7 mouse cellular contexts compared by ENCODE assay signal in genomic region chr1:150391931-150392637, GRCm38 (mm10). TPM values are rescaled to one million over a fixed set of nuclear protein-coding genes. Genes with fewer than 3 reads are reported as not detected.
DNase-seq lines count a peak whose midpoint lies in the region; ATAC-seq and TF ChIP-seq lines count a peak whose summit lies in the region.

No protein-coding gene starts in this region.

- ATAC-seq in lung, embryonic 15.5 days (ENCODE audit: borderline replicate concordance, extremely low read depth, low FRiP score, low TSS enrichment), result peak; percentile 2; the same call in 1 of the 2 replicates
- peak; percentile 2; the same call in 1 of the 2 replicates for ATAC-seq in embryonic facial prominence, embryonic 14.5 days (ENCODE audit: low read depth)
- ATAC-seq in hindbrain, postnatal 0 days, result peak; percentile 33
- ATAC-seq in midbrain, embryonic 16.5 days, result peak; percentile 52

- H3K4me3 ChIP-seq in lung, embryonic 15.5 days, result peak overlapping the region; percentile 71
- H3K4me3 ChIP-seq in embryonic facial prominence, embryonic 14.5 days (ENCODE audit: low read depth, low read length), result peak overlapping the region; percentile 83
- peak overlapping the region; percentile 91 for H3K4me3 ChIP-seq in hindbrain, postnatal 0 days (ENCODE audit: low read length)
- H3K4me3 ChIP-seq in midbrain, embryonic 16.5 days (ENCODE audit: low read depth, low read length), result peak overlapping the region; percentile 82

- peaks cover 33% of the 10 kb centered on the region for H3K36me3 ChIP-seq in lung, embryonic 15.5 days
- H3K36me3 ChIP-seq in embryonic facial prominence, embryonic 14.5 days (ENCODE audit: control insufficient read depth, insufficient read depth, low read length), result peaks cover 48% of the 10 kb centered on the region
- H3K36me3 ChIP-seq in hindbrain, postnatal 0 days (ENCODE audit: insufficient read depth, low read length), result peaks cover 18% of the 10 kb centered on the region
- peaks cover 14% of the 10 kb centered on the region for H3K36me3 ChIP-seq in midbrain, embryonic 16.5 days (ENCODE audit: control insufficient read depth, insufficient read depth, low read length)

- TF ChIP-seq CTCF in hindbrain, postnatal 0 days (IDR thresholded peaks at IDR 0.05; ENCODE audit: low read depth), result no peak

- H3K9me3 ChIP-seq in lung, embryonic 15.5 days, result no peaks in the 10 kb centered on the region
- H3K9me3 ChIP-seq in embryonic facial prominence, embryonic 14.5 days (ENCODE audit: control insufficient read depth, low read length), result no peaks in the 10 kb centered on the region
- H3K9me3 ChIP-seq in hindbrain, postnatal 0 days (ENCODE audit: low read length), result no peaks in the 10 kb centered on the region
- H3K9me3 ChIP-seq in midbrain, embryonic 16.5 days (replicated peaks; ENCODE audit: control insufficient read depth, low read length, poor library complexity, severe bottlenecking), result no peaks in the 10 kb centered on the region

- WGBS in lung, embryonic 15.5 days, result 18% methylated on average over 11 of the region's 11 CpGs
- WGBS in embryonic facial prominence, embryonic 14.5 days, result 25% methylated on average over 11 of the region's 11 CpGs
- 23% methylated on average over 11 of the region's 11 CpGs for WGBS in hindbrain, postnatal 0 days
- WGBS in midbrain, embryonic 16.5 days, result 25% methylated on average over 11 of the region's 11 CpGs

- peak overlapping the region; percentile 68 for H3K9ac ChIP-seq in lung, embryonic 15.5 days
- peak overlapping the region; percentile 83 for H3K9ac ChIP-seq in embryonic facial prominence, embryonic 14.5 days (ENCODE audit: low read depth, low read length)
- H3K9ac ChIP-seq in hindbrain, postnatal 0 days (replicated peaks; ENCODE audit: low read length), result peak overlapping the region; percentile 76
- peak overlapping the region; percentile 87 for H3K9ac ChIP-seq in midbrain, embryonic 16.5 days (ENCODE audit: low read depth, low read length)

- no peaks in the 10 kb centered on the region for H3K27me3 ChIP-seq in lung, embryonic 15.5 days
- no peaks in the 10 kb centered on the region for H3K27me3 ChIP-seq in embryonic facial prominence, embryonic 14.5 days (replicated peaks; ENCODE audit: control insufficient read depth, insufficient read depth, low read length)
- H3K27me3 ChIP-seq in hindbrain, postnatal 0 days (ENCODE audit: insufficient read depth, low read length), result no peaks in the 10 kb centered on the region
- no peaks in the 10 kb centered on the region for H3K27me3 ChIP-seq in midbrain, embryonic 16.5 days (ENCODE audit: control insufficient read depth, insufficient read depth, low read depth, low read length)

- no peak for DNase-seq in lung, postnatal 10 days
- no peak for DNase-seq in embryonic facial prominence, embryonic 14.5 days (ENCODE audit: low spot score)
- DNase-seq in hindbrain, postnatal 0 days (ENCODE audit: low spot score), result no peak
- no peak for DNase-seq in spleen, adult 18-20 months
- DNase-seq in thymus, postnatal 14 days, result no peak

- H3K27ac ChIP-seq in lung, embryonic 15.5 days, result peak overlapping the region; percentile 88
- H3K27ac ChIP-seq in embryonic facial prominence, embryonic 14.5 days (replicated peaks; ENCODE audit: low read depth, low read length), result peak overlapping the region; percentile 94
- H3K27ac ChIP-seq in hindbrain, postnatal 0 days, result peak overlapping the region; percentile 92
- H3K27ac ChIP-seq in midbrain, embryonic 16.5 days (ENCODE audit: low read length), result peak overlapping the region; percentile 97

- peak overlapping the region; percentile 59 for H3K4me2 ChIP-seq in lung, embryonic 15.5 days
- H3K4me2 ChIP-seq in embryonic facial prominence, embryonic 14.5 days (ENCODE audit: low read depth, low read length), result peak overlapping the region; percentile 68
- H3K4me2 ChIP-seq in hindbrain, postnatal 0 days (ENCODE audit: low read depth, low read length), result peak overlapping the region; percentile 81
- H3K4me2 ChIP-seq in midbrain, embryonic 16.5 days (ENCODE audit: low read length), result peak overlapping the region; percentile 65

- H3K4me1 ChIP-seq in lung, embryonic 15.5 days, result peaks cover 6% of the 10 kb centered on the region
- H3K4me1 ChIP-seq in embryonic facial prominence, embryonic 14.5 days (ENCODE audit: control insufficient read depth, insufficient read depth, low read length), result peaks cover 7% of the 10 kb centered on the region; the same call in 1 of the 2 replicates
- no peaks in the 10 kb centered on the region for H3K4me1 ChIP-seq in hindbrain, postnatal 0 days (ENCODE audit: insufficient read depth, low read length)
- H3K4me1 ChIP-seq in midbrain, embryonic 16.5 days (ENCODE audit: control insufficient read depth, insufficient read depth, low read length), result peaks cover 15% of the 10 kb centered on the region

RNA-seq across cellular contexts. Expression of gene Tpr, which starts 0.6 kb away (rescaled TPM):
- polyA plus RNA-seq in lung, embryonic 15.5 days (2015; fragmentation: Nextera tagmentation; extraction: Ambion mirVana), result 158 and 160 TPM in 2 replicates
- polyA plus RNA-seq in embryonic facial prominence, embryonic 14.5 days (2014; fragmentation: Nextera tagmentation; extraction: Ambion mirVana), result 144 and 154 TPM in 2 replicates
- total RNA-seq in hindbrain, postnatal 0 days (2014; rRNA removed), result 70.8 and 76.3 TPM in 2 replicates
- 137 and 141 TPM in 2 replicates for polyA plus RNA-seq in hindbrain, postnatal 0 days (2015; fragmentation: Nextera tagmentation; extraction: Ambion mirVana)
- 126 and 142 TPM in 2 replicates for polyA plus RNA-seq in midbrain, embryonic 16.5 days (2015; fragmentation: Nextera tagmentation; extraction: Ambion mirVana)

RNA-seq across cellular contexts. Expression of gene Odr4, which starts 0.8 kb away (rescaled TPM):
- 33.6 and 35.4 TPM in 2 replicates for polyA plus RNA-seq in lung, embryonic 15.5 days (2015; fragmentation: Nextera tagmentation; extraction: Ambion mirVana)
- polyA plus RNA-seq in embryonic facial prominence, embryonic 14.5 days (2014; fragmentation: Nextera tagmentation; extraction: Ambion mirVana), result 40.8 and 46.0 TPM in 2 replicates
- 18.1 and 48.5 TPM in 2 replicates for total RNA-seq in hindbrain, postnatal 0 days (2014; rRNA removed)
- polyA plus RNA-seq in hindbrain, postnatal 0 days (2015; fragmentation: Nextera tagmentation; extraction: Ambion mirVana), result 49.6 and 52.4 TPM in 2 replicates
- polyA plus RNA-seq in midbrain, embryonic 16.5 days (2015; fragmentation: Nextera tagmentation; extraction: Ambion mirVana), result 37.8 and 40.6 TPM in 2 replicates

Comparison
In these comparisons a context has a peak if more than half of its experiments do, and no peak if none do; other contexts are left out.
1. ATAC-seq: peak in every context shown above with its lines; median percentile 52 in midbrain, embryonic 16.5 days; 33 in hindbrain, postnatal 0 days; 2 in lung, embryonic 15.5 days; 2 in embryonic facial prominence, embryonic 14.5 days.